Mouse (Mus musculus): ENCODE measurements around the gene Mrpl37. TPM values are rescaled to one million over a fixed set of nuclear protein-coding genes. Genes with fewer than 3 reads are reported as not detected.

The Mrpl37 gene
- total RNA-seq, 4 experiments from 2014 or later = 102 to 114 (median 112) TPM

- DNase-seq = no peak
These were observed 2.1 kb downstream of the Mrpl37 start for GRCm38 (mm10) chr4:107064394-107065098.

DNA sequence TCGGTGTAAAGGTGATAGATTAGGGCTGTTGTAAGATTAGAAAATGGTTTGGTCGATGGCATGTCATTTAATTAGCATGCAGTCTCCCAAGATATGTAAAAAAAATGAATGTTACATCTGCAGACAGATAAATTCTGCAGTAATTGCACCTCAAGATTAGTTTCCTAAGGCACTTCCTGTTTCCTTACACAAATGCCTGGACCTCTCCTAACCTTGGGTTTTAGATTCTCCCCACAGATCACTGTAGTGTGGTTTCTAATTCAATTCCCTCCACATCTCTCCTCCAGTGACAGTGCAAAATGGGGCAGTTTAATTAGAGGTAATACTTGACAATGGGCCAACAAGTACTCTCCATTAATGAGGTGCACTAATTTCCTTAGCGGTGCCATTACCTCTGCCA is 3.5 kb downstream of the Mrpl37 start:
- no peak for DNase-seq

GRCm38 (mm10) chr4:107061560-107061959 is 5.1 kb downstream of the Mrpl37 start:
- no peak for DNase-seq

DNA sequence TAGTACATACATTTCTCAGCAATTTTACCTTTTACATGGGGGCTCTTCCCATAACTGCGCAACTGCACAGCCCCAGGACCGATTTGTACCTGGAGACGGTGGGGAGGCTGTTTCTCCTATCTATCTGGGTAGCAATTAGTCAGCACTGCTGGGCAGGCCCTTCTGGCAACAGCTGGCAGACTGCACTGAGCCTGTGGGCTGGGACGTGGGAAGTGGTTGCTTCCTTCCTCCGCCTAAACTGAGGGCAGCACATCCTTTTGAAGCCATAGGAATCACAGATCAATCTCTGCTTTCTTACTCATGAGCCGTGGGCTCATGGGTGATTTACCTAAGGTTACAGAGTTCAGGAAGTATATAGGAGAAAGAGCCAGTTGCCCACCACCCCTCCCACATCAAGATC is 7.9 kb downstream of the Mrpl37 start:
- no peak for DNase-seq

DNA sequence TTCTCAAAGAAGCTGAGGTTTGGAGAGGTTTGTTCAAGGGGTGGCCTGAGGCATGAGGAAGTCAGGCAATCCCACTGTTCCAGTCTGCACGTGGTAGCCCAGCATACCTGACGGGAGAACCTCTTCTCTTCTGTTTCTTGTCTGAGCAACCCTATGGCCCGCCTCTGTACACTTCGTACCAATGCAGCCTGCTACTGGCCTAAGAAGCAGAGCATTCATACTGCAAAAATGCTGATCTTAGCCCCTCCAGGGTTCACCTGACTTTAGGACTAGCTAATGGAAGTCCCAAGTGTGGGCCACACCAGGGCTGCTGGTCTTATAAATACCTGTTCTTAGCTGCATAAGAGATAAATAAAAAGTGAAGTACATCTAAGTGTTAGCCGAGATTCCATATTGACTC is 8.3 kb downstream of the Mrpl37 start:
- no peak for DNase-seq

DNA sequence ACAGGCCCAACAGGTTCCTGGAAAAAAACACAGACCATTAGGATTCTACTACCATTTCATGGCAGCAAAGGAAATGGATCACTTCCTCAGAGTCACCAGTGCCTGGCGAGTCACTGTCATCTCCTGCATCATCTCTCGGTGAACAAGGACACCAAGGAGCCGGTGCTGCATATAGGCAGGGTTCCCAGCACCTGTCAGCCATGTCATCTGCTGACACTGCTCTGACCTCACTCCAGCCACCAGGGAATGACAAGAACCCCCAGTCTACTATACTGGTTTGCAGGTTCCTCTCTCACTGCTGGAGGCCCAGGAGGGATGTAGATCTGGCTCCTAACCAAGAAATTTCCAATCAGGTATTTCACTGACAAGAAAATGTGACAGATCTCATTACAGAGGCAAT is 10.6 kb downstream of the Mrpl37 start:
- no peak for DNase-seq

DNA sequence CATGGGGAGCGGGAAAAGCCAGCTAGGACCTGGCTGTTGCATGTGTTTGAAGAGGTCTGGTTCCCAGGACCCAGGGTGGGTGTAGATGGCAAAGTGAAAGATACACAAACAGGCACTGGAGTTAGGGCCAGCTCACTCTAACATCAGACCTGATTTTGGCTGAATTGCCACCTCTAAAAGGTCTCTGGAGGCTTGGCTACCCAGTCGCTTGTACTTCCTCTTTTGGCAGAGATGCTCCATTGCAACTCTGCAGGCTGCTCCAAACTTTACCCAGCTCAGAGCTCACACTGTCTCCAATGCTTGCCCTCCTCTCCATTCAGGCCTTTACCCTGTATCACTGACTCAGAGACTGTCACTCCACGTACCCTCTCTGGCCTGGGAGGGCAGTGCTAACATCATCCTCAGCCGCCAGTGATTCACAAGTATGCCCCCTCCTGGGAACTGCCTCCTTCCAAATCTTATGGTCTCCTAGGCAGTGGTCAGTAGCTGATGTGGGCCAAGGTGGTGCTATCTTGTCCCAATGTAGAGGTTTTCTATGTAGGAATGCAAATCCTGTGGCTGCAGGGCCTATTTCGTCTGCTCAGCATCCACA is 13.6 kb downstream of the Mrpl37 start:
- DNase-seq = no peak

GRCm38 (mm10) chr4:107051889-107052288 is 14.8 kb downstream of the Mrpl37 start:
- DNase-seq = no peak

GRCm38 (mm10) chr4:107048568-107049162 is 18.0 kb downstream of the Mrpl37 start:
- DNase-seq = peak; percentile 73

GRCm38 (mm10) chr4:107047806-107048205 is 18.9 kb downstream of the Mrpl37 start:
- no peak for DNase-seq

DNA sequence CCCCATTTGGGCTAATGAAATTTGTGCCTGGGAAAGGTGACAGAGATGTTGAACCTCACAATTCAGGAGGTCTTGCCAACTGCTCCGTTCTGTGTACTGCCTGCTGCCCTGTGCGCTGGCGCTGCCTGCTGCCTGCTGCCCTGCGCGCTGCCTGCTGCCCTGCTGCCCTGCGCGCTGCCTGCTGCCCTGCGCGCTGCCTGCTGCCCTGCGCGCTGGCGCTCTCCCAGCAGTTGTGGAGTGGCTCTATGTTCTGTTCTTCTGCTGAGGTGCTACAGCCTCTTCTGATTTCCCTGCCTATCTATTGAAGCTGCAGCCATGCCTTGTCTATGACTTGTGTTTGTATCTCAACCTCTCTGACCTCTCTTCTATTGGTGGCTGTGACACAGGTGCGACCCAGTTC is 21.5 kb downstream of the Mrpl37 start:
- no peak for DNase-seq

DNA sequence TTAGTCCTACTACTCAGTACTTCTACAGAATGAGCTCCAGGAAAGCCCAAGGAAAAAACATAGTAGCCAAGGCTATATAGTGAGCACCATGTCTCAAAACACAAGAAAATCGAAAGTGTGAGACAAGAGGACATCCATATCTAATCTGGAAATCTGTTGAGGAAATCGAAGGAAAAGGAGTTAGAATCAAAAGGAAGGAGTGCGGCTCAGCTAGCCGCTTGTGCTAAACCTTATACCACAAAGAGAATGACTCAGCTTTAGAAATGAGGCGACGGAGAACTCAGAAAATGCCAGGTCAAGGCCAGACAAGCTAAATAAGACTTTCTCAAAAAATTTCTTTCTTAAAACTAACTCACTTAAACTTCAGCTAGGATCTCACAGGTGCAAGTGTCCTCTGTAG is 24.4 kb downstream of the Mrpl37 start:
- DNase-seq = no peak

DNA sequence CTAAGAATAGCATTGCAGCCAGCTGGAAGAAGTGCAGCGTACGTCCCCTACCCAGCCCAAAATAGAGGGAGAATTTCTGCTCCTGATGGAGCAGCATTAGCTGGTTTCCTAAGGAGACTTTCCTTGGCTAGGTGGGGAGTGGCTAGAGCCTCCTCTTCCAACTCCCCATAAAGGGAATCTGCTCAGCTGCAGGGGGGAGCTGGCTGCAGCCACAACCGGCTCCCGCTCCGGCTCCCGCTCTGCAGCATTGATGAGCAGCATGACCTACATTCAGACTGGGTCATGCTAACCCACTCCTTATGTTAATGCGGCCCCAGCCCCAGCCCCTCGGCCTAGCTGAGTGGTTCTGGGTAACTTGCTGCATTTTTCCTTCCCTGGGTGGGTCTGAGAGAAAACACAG is 27.4 kb downstream of the Mrpl37 start:
- no peak for DNase-seq

GRCm38 (mm10) chr4:107038303-107038702 is 28.4 kb downstream of the Mrpl37 start:
- DNase-seq = no peak

DNA sequence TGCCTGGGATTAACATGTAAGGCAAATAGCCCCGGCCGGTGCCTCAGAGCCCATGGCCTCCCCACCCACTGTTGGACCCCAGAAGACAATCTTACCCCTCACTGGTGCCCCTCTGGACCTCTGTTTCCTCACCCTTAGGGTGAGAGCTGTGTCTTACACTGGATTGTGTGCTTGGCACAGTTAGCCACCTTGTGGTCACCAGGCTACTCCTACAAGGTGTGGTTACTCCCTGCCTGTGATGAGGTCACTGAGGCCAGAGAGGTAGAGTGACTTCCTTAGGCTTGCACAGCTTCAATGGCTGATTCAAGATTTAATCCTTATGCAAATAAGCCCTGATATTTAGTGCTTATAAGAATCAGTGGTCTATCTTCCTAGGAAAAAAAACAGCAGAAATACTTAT is 29.7 kb downstream of the Mrpl37 start:
- DNase-seq = no peak

- DNase-seq = no peak
These were observed 31.0 kb downstream of the Mrpl37 start for GRCm38 (mm10) chr4:107035689-107036088.

DNA sequence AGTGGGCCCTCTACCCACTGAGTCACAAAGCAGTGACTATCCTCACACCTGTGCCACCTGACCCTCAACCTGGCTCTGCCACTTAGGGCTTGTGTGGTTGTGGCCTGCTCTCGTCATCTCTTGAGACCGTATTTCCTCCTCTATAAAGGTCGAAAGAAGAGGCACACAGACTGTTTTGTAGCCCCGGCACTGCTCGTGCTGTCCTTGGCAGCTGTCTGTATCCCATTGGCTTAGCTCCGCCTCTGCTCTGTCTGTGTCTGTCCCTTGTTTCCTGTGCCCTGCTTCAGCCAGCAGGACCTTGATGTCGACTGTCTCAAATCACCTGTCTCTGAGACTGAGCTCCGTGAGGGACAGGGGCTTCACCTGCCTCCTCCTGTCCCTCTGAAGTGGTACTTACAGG is 40.2 kb downstream of the Mrpl37 start:
- DNase-seq = no peak

GRCm38 (mm10) chr4:107025369-107025768 is 41.3 kb downstream of the Mrpl37 start:
- no peak for DNase-seq

- no peak for DNase-seq
These were observed 41.8 kb downstream of the Mrpl37 start for GRCm38 (mm10) chr4:107024899-107025298.

- no peak for DNase-seq
These were observed 45.2 kb downstream of the Mrpl37 start for GRCm38 (mm10) chr4:107021464-107021863.

- no peak for DNase-seq
These were observed 46.2 kb downstream of the Mrpl37 start for GRCm38 (mm10) chr4:107020287-107021000.

- DNase-seq = no peak
These were observed 47.6 kb downstream of the Mrpl37 start for GRCm38 (mm10) chr4:107019027-107019426.

- DNase-seq = no peak
These were observed 48.1 kb downstream of the Mrpl37 start for GRCm38 (mm10) chr4:107018521-107018920.
